Mouse (Mus musculus): ENCODE measurements at regions not wholly inside any gene's neighbourhood (a gene's known extent, or its start where the extent isn't known, plus 50 kb on each side); places are given as distances from the start of the nearest gene placed in this dataset.

DNA sequence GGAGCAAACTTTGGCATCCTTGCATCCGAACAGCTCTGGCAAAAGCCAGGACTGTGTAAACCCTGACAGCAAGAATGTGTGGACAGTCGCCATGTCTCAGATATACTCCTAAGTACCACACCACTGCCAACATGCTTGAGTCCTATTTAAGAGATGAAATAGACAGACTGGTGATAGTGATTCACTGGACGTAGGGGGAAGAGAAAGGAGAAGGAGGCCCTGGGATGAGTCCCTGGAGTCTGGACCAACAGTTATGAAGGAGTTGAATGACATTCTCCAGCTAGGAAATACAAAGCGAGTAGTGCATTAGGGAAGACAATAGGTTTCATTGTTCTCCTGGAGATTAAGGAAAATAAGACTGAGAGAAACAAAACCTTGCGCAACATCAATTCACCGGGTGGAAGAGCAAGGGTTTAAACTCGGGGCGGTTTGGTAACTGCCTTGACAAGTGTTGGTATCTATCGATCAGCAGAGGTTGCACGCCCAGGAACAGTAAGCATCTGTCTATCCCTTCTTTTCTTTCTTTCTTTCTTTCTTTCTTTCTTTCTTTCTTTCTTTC lies 54.3 kb upstream of the Nrbf2 start:
- DNase-seq = no peak

- DNase-seq = no peak
Observed at GRCm38 (mm10) chr10:67344722-67345121, 59.6 kb upstream of the Nrbf2 start.

DNA sequence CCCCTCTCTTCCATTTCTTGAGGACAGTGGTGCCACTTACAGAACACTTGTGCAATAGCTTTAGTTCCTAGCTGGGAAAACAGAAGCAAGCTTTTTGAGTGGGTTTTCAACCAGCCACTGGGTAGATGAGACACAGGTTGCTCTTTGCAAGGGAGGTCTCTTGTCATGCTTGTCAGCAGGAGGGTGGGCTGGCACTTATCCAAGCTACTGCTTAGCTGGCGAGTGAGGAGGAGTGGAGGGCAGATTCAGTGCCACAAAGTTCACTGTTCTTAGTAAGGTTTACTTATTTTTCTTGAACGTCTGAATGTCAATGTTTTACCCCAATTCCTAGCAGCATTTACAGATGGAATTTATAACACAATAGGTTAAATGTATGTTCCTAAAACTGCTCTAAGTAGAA lies 65.9 kb upstream of the Nrbf2 start:
- DNase-seq = no peak

DNA sequence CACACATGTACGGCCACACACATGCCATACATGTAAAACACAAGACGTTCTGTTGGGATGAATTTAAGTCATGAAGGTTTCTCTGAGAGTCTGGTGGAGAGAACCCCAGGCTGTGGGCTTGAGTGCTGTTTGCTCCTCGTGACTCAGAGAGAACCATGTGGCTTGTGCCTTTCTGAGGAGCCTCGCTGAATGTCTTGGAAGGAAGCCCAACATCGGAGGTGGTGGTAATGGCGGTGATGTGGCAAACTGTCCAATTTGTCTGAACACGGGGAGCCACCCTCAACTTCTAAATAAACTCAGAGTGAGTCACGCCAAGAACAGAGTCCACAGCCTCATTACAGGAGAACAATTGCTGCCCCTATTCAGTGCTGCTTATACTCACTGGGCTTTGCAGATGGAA lies 75.7 kb upstream of the Nrbf2 start:
- no peak for DNase-seq

DNA sequence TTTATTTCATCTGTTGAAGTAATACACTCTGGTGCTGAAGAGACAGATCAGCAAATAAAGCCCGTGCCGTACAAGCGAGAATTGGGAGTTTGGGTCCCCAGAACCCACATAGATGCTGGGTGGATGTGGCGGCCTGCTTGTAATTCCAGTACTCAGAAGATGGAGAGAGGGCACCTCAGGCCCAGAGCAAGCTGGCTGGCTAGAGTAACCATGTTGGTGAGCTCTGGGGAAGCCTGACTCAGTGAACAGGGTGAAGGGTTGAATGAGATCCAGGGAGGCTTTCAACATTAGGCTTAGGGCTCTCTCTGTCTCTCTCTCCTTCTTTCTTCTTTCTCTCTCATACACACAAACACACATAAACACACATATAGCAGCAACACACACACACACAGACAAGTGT lies 76.2 kb upstream of the Nrbf2 start:
- no peak for DNase-seq

DNA sequence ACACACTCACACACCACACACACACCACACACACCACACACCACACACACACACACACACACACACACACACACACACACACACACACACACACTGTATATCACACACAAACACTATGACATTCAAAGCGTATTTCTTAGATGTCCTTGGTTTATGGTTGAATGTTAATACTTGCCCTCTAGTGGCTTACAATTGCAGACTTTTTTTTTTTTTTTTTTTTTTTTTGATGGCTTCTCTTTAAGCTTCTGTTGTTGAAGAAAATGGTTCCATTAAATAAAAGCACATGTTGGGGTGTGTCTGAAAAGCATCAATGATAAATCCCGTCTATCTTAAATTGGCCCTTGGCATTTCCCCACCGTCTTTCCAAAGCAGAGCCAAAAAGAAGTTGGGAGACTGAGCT lies 79.5 kb upstream of the Nrbf2 start:
- no peak for DNase-seq

DNA sequence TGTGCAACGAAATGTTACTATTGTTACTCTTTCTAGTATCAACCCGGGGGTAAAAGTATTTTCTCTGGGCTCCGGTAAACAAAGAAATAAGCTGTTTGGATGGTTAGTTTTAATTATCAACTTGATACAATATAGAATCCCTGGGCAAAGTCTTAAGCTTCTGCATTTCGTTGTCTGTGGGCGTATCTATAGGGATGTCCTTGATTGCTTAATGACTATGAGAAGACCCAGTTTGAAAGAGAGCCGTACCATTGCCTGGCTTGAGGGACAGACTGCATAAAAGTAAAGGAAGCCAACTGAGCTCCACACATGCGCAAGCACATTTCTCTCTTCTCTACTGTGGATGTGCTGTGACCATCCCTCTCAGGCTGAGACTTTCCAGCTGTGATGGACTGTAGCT lies 80.1 kb upstream of the Nrbf2 start:
- no peak for DNase-seq

- DNase-seq = no peak
Observed at GRCm38 (mm10) chr10:67372569-67373161, 87.6 kb upstream of the Nrbf2 start.

- DNase-seq = no peak
Observed at GRCm38 (mm10) chr10:67376638-67377037, 91.5 kb upstream of the Nrbf2 start.

- DNase-seq = peak; percentile 76
Observed at GRCm38 (mm10) chr10:67377643-67378223, 92.6 kb upstream of the Nrbf2 start.

- no peak for DNase-seq
Observed at GRCm38 (mm10) chr10:67380174-67380573, 95.1 kb upstream of the Nrbf2 start.

DNA sequence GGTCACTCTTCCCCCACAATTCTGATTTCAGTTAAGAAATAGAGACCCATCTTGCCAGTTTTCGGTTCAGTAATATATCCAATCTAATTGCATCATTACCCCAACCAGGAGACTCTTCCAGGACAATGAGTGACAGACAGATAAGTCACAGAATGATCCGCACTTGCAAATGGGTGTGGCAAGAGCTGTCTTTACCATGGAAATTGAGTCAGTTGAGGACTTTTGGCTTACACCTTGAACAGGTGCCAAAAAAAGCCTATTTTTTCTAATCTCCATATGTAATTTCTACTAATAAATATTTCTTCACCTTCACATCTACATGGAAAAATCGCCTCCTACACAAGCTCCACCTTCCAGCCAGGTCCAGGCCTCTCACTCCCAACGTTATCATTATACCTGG lies 98.2 kb upstream of the Nrbf2 start:
- no peak for DNase-seq

GRCm38 (mm10) chr10:67383802-67384567 lies 98.9 kb upstream of the Nrbf2 start:
- DNase-seq = no peak

DNA sequence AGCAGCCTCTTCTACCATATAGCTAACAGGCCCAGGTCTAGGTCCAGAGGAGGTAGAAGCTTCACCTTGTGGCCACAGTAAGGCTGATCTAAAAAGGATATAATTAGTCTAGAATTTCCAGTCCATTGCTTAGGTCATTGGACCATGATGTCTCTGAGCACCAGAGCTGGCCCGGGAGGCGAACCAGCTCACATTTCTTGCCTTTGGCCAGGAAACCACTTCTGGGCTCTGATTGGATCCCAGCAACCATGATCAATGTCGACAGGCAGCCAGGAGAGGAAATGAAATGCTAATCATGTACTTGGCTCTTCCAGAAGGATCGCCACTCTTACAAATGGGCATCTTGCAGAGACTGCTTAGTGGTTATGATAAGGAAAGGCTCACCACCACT lies 99.5 kb upstream of the Nrbf2 start:
- DNase-seq = no peak

DNA sequence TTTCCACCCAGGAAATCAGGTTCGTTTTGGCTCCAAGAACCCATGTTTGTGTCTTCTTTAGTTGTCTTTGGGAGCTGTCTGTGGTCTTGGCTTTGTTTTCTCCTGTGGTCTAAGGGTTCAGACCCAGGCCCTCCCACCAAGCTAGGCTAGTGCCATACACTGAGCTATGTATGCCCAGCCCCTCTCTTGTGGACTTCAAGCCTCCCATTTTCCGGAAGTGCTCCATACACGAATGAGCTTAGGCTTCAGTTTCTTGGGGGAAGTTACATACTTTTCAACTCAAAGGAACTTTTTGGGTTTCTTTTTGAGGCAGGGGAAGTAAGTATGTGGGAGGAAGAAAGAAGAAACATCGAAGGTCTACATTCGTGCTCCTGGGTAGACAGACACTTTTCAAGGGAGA lies 100.9 kb upstream of the Nrbf2 start:
- no peak for DNase-seq

DNA sequence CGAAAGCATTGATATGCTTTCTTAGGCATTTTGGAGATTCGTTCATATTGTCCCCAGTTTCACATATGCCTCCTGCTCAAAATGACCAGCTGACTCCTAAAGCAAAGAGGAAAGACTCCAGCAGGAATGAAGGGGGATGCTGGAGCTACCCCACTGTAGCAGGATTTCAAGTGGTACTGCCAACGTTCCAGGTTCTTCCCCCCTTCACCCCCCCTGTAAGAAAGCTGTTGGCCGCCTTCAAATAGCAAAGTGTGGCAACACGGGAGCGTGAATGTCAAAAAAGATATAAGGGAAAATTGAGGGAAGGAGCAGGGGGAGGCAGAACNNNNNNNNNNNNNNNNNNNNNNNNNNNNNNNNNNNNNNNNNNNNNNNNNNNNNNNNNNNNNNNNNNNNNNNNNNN lies 103.7 kb upstream of the Nrbf2 start:
- no peak for DNase-seq

DNA sequence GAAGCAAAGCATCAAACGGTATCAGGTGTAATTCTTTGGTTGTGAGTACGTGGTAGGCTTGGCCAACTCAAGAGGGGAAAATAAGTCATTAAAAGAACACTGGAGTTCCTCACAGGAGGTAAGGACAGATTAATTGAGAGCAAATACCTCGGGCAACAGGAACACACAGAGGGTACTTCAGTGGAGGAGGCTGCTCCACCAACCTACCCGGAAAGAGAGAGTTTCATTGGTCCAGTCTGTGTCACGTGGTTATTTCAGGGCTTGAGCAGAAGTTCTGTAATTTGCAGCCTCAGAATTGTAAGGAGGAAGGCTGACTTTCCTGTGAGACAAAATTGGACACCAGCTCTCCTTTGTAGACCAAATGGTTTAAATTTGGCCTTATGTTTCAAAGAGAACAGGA lies 115.3 kb upstream of the Nrbf2 start:
- no peak for DNase-seq

GRCm38 (mm10) chr10:67401409-67401808 lies 116.3 kb upstream of the Nrbf2 start:
- no peak for DNase-seq

GRCm38 (mm10) chr10:67417529-67417928 lies 117.7 kb upstream of the Egr2 start:
- DNase-seq = no peak

DNA sequence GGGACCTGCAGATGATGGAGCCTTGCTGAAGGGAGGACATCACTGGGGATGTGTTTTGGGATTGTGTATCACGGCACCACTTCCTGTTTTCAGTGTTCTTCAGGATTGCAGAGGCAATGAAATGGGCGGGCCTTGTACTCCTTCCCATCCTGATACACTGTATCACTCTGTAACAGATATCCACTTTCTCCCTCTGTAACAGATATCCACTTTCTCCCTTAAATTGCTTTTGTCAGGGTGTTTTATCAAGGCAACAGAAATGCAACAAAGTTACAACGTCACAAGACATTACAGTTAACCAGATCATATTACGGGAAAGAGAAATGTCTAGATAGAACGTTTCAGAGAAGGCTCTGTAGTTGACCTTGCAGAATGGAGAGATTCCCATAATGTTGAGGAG lies 114.5 kb upstream of the Egr2 start:
- DNase-seq = no peak

DNA sequence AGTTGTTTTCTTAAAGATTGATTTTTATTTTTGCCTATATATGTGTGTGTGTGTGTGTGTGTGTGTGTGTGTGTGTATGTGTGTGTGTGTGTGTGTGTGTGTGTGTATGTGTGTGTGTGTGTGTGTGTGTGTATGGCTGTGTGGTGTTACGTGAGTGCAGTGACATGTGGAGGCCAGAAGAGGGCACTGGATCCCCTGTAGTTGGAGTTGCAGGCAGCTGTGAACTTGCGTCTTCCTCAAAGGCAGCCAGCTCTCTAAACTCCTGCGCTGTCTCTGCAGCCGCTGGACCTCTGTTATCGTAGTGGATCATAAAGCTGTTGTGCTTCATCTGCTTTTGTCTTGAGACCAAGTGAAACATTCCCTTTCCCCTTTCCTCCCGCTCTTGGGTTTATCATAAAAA lies 109.9 kb upstream of the Egr2 start:
- no peak for DNase-seq

DNA sequence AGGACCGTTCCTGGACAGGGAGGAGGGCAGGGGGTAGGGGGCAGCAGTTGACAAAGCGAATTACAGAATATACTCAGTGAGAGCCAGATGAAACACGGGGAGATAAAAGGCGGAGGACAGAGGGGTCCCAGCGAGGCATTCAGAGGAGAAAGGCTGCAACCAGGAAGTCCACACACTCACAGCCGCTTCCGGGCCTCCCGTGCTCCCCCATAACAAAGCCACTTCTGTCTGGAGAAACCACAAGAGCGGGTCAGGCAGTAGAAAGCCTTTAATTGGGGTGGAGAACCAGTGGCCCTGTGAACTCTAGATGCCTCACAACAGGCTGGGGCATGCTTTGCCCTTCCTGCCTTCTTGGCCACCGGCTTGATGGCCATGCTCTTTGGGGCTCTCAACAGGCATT lies 108.1 kb upstream of the Egr2 start:
- DNase-seq = no peak

GRCm38 (mm10) chr10:67430805-67431204 lies 104.5 kb upstream of the Egr2 start:
- DNase-seq = no peak

GRCm38 (mm10) chr10:67439042-67439635 lies 96.1 kb upstream of the Egr2 start:
- DNase-seq = peak; percentile 5

Measured in adrenal gland, adult 8-10 months (tissue).